Mouse (Mus musculus) cortical plate, adult 2 months (tissue): ENCODE data around the gene Zw10.

Source experiments
- CTCF ChIP-seq: fragments of 200-500 bp; IDR thresholded peaks from 2 replicates; pipeline ENCODE4 v1.5.1; 2011; ENCODE audit warnings: mild to moderate bottlenecking, control low read depth, low read length; ENCODE audit not compliant: insufficient read depth; ENCODE audit errors: extremely low read depth
- POLR2A ChIP-seq: fragments of 200-500 bp; IDR thresholded peaks from 2 replicates; pipeline ENCODE4 v1.6.1; 2011; ENCODE audit warnings: mild to moderate bottlenecking, low read length, control low read depth; ENCODE audit not compliant: insufficient read depth; ENCODE audit errors: extremely low read depth

- TF ChIP-seq CTCF (no peak), POLR2A (no peak)
These were observed 31.5 kb upstream of the Zw10 start for GRCm38 (mm10) chr9:49023956-49024355.
